Mouse (Mus musculus) CD8-positive naive resting alpha-beta T cell, adult 2 months (primary cell): ENCODE measurements around the gene Tpr.

Experiments
- DNase-seq, 2 experiments: peaks; one replicate each; pipeline ENCODE4 v3.0.0; 2022; ENCODE audit warnings: low read depth in 2 of 2, low spot score in 2 of 2

Tpr gene

GRCm38 (mm10) chr1:150392638-150393487, at the start of gene Tpr, which contains the start of gene Odr4:
Tpr (plus strand) TSS chr1:150392838.
Odr4 (minus strand) TSS chr1:150393080.
- DNase-seq, result peak; percentile 97 to 99

- no peak for DNase-seq
These were observed 31.8 kb upstream of the Tpr start for GRCm38 (mm10) chr1:150360864-150361263.

- DNase-seq, result no peak
These were observed 19.7 kb upstream of the Tpr start for GRCm38 (mm10) chr1:150372895-150373294.

GRCm38 (mm10) chr1:150374247-150374646, 18.4 kb upstream of the Tpr start:
- no peak for DNase-seq

- no peak for DNase-seq
These were observed 8.5 kb upstream of the Tpr start for GRCm38 (mm10) chr1:150384138-150384537.

GRCm38 (mm10) chr1:150387572-150387971, 5.1 kb upstream of the Tpr start:
- DNase-seq, result no peak

- DNase-seq, result no peak
These were observed 3.1 kb upstream of the Tpr start for GRCm38 (mm10) chr1:150389390-150390129.

- DNase-seq, result no peak
These were observed 554 bp upstream of the Tpr start for GRCm38 (mm10) chr1:150391931-150392637.

- no peak for DNase-seq
These were observed 832 bp downstream of the Tpr start for GRCm38 (mm10) chr1:150393488-150393852.

GRCm38 (mm10) chr1:150396001-150396400, 3.4 kb downstream of the Tpr start:
- peak in 1 of 2 experiments; percentile 7 for DNase-seq

GRCm38 (mm10) chr1:150403914-150404313, 11.3 kb downstream of the Tpr start:
- no peak for DNase-seq

- DNase-seq, result no peak
These were observed 11.9 kb downstream of the Tpr start for GRCm38 (mm10) chr1:150404555-150404954.

- DNase-seq, result no peak
These were observed 14.6 kb downstream of the Tpr start for GRCm38 (mm10) chr1:150407285-150407684.

- DNase-seq, result no peak
These were observed 17.4 kb downstream of the Tpr start for GRCm38 (mm10) chr1:150409996-150410395.

- no peak for DNase-seq
These were observed 23.4 kb downstream of the Tpr start for GRCm38 (mm10) chr1:150416006-150416405.

GRCm38 (mm10) chr1:150418426-150418825, 25.8 kb downstream of the Tpr start:
- no peak for DNase-seq

GRCm38 (mm10) chr1:150425665-150426064, 33.0 kb downstream of the Tpr start:
- DNase-seq, result no peak

GRCm38 (mm10) chr1:150426216-150426615, 33.6 kb downstream of the Tpr start:
- no peak for DNase-seq

- DNase-seq, result no peak
These were observed 46.0 kb downstream of the Tpr start for GRCm38 (mm10) chr1:150438641-150439040.

- no peak for DNase-seq
These were observed 49.1 kb downstream of the Tpr start for GRCm38 (mm10) chr1:150441731-150442130.

GRCm38 (mm10) chr1:150458977-150459376, 66.3 kb downstream of the Tpr start:
- no peak for DNase-seq

GRCm38 (mm10) chr1:150459599-150459998, 67.0 kb downstream of the Tpr start:
- no peak for DNase-seq
